Mouse (Mus musculus) granulocyte monocyte progenitor cell, adult 5-6 weeks (primary cell): ENCODE results near the gene Spata7. TPM values are rescaled to one million over a fixed set of nuclear protein-coding genes. Genes with fewer than 3 reads are reported as not detected.
A peak's percentile ranks its signal among the peaks of the same experiment; 100 is the strongest.

Experiments used
- ATAC-seq: replicated peaks from 2 replicates; pipeline ENCODE4 v1.8.0; 2016; ENCODE audit warnings: mild to moderate bottlenecking, moderate TSS enrichment, inconsistent platforms; ENCODE audit not compliant: poor library complexity, severe bottlenecking
- total RNA-seq, 2 experiments: library from RNA; stranded (forward) in 1 of 2; stranded (reverse) in 1 of 2; fragments of 200-712, 200-1000 nt in 1 of 2; fragments of >200 nt in 1 of 2; fragmentation: Nextera tagmentation in 1 of 2; gene quantifications; 2 replicates each; pipeline ENCODE4 v1.2.3; 2014 to 2017

Gene Spata7
- total RNA-seq, 2 experiments from 2014 or later: 9.1 to 11.1 TPM

DNA sequence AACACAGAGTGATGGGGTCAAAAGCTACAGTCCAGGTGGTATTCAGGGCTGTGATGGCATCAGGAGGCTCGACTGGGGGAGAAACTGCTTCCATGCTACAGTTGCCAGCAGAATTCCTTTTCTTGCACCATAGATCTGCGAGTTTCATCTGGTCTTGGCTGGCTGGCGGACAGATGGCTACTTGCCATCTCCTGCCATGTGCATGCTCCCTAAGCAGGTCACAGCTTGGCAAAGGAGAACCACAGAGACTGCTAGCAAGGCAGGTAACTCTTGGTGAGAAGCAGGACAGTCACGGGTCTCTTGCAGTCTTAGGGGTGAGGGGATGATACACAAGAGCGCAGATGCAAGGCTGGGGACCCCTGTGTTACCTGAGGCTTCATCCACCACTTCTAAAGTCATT is 41.9 kb downstream of the Spata7 start:
- ATAC-seq: no peak

- no peak for ATAC-seq
Observed at GRCm38 (mm10) chr12:98670429-98670828, 42.5 kb downstream of the Spata7 start.

DNA sequence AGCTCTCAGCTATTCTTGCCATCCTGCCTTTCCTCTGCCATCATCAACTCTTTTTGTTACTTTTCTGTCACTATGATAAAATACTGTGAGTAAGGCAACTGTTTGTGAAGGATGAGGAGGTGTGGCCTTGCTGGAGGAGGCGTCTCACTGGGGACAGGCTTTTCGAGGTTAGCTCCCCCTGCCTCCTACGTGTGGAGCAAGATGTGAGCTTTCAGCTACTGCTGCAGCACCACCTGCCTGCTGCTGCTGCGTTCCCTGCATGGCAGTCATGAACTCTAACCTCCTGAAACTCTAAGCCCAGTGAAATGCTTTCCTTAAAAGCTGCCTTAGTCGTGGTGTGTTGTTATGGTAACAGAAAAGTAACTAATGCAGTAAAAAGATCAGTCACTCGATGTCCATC is 45.9 kb downstream of the Spata7 start:
- no peak for ATAC-seq

DNA sequence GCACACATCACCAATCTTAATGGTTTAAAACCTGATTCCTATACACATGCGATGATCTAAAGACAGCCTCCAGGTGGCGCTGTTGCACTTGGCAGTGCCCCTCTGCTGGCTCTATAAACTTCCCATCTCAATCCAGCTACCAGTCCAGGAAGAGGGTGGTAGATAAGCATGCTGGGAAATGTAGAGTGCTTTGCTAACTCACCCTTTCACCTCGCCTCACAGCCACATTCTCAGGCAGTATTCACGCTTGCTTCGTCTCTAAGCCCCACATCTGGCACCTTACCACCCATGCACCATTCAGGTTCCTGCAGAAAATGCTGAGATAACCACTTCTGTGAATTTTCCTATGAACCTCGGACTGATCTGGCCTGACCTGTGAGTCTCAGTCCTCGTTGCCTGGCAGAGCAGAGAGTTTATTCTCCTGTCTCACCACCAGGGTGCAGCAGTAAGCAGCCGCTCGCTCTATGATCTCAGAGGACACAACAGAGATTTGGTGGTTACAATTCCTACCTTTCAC is 46.7 kb downstream of the Spata7 start:
- ATAC-seq: peak; percentile 88

DNA sequence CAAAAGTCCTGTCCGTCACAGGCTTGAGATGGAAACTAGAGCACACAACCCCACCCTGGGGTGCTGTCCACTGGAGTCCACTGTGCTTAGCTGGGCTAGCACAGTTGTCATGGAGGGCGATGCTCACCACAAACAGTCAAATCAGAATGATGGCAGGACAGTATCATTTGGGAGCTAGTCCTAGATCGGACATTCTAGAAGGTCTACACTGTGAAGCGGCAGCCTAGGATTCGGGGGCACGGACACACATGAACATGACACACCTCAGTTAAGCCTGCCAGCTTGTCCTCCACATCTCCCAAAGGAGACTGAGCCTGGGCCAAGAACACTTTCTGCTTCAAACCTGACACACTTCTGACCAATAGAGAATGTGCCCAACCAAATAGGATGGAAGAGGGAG is 48.9 kb downstream of the Spata7 start:
- ATAC-seq: no peak

DNA sequence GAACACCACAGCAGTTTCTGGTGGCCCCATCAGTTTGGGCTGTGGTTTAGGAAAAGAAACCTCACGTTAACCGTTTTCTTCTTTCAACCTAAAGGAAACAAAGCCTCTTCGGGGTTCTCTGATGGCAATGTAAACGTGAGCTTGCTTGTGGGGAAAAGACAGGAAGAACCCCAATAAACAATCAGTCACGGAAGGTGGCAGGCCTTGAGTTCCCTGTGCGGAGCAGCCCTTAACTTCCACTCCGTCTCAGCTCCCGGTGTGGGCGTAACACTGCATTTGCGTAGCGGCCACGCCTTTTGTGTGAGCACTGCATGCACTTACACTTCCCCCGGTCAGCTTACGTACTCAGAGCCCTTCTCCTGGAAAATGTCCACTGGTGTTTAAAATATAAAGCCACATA is 49.4 kb downstream of the Spata7 start:
- ATAC-seq: peak; percentile 83

- ATAC-seq: no peak
Observed at GRCm38 (mm10) chr12:98679906-98680305, 51.9 kb downstream of the Spata7 start.

DNA sequence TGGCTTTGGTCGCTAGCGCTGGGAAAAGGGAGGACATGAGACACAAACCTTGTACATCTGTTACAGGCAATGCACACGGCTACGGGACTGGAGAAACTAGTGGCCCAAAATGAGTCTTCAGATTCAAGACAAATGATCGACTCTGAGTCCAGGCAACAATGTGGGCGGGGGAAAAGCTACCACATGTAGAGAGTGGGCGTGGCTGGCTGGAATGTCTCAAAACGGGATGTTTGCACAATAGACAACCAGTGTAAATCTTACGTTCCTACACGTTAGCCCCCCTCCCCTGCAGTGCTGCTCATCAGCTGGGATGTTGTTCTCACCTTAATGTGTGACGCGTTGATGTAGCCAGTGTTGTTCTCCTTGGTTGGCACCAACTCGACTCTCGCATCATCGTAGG is 54.2 kb downstream of the Spata7 start:
- 0 out of 2 replicates have a peak, but pooled peaks have one; percentile 13 for ATAC-seq

DNA sequence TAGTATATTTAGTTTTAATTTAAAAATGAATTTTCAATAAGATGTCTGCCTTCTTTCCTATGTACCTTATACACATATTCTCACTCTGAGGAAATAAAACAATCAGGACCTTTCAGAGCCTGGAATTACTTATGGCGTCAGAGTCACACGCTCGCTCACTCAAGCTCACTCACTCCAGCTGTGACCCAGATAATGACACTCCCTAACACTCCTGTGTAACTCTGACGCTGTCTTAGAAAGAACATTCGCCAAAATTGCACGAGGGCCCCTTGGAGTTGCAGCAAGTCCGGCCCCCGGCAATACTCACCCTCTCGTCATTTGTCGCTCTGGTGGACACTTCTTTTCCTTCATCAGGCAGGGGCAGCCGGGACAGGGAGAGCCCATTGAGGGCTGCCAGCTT is 55.2 kb downstream of the Spata7 start:
- no peak for ATAC-seq

DNA sequence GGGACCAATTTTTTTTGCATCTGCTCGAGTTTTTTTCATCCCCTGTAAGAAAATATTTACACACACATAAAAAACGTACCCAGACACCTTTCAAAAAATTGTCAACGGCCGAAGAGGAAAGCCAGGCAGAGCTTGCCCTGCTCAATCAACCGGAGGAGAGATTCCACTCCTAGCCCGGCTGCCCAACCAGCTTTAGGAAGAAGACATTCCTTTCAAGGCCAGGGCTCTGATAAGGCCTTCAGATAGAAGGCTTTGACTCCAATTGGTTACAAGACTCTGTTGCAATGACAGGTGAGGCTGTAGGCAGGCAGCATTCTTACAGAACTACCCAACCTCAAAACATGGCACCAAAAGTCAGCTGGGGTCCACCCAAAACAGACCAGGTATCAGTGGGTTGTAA is 55.6 kb downstream of the Spata7 start:
- ATAC-seq: no peak

- ATAC-seq: no peak
Observed at GRCm38 (mm10) chr12:98690230-98690629, 62.3 kb downstream of the Spata7 start.

DNA sequence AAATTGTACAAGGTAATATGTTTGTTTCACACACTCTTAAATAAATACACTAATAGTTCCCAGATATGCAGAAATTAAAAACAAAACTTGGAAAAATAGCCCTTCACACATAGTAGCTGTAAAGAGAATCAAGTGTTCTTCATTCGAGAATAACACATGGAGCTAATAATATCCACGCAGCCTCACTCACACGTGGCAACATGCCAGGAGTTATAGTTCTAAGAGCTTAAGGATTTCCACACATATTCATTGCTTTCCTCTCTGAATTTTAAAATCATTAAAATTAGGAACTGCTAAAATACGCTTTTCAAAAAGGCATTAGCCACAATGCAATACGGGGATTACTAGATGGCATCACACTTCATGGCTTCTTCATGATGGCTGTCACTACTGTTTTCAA is 69.2 kb downstream of the Spata7 start:
- ATAC-seq: no peak

GRCm38 (mm10) chr12:98701564-98701963 is 73.6 kb downstream of the Spata7 start:
- no peak for ATAC-seq

- ATAC-seq: peak; percentile 56
Observed at GRCm38 (mm10) chr12:98703554-98703953, 75.6 kb downstream of the Spata7 start.

DNA sequence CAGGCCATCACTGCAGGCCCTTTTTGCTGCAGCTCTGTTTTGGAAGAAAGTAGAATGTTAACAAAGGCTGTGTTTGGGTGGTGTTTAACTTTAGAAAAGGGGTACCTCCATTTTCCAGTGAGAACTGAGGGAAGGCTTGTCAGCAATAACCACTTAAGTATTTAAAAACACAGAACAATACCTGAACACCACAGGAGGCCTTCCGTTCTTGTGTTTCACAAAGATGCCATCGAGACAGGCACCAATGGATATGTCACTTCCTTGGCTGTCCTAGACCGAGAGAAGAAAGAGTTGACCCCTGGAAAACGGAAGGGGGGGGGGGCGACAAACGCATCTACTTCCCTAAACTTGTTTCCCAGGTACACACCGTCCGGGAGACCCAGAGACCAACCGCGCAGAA is 76.0 kb downstream of the Spata7 start:
- peak; percentile 44 for ATAC-seq

- no peak for ATAC-seq
Observed at GRCm38 (mm10) chr12:98712819-98713218, 84.9 kb downstream of the Spata7 start.

- no peak for ATAC-seq
Observed at GRCm38 (mm10) chr12:98713621-98714103, 85.7 kb downstream of the Spata7 start.

GRCm38 (mm10) chr12:98714757-98715156 is 86.8 kb downstream of the Spata7 start:
- ATAC-seq: no peak

- ATAC-seq: no peak
Observed at GRCm38 (mm10) chr12:98716142-98716541, 88.2 kb downstream of the Spata7 start.
